ENCODE assay signal across 17 mouse cellular contexts in the genomic region with DNA sequence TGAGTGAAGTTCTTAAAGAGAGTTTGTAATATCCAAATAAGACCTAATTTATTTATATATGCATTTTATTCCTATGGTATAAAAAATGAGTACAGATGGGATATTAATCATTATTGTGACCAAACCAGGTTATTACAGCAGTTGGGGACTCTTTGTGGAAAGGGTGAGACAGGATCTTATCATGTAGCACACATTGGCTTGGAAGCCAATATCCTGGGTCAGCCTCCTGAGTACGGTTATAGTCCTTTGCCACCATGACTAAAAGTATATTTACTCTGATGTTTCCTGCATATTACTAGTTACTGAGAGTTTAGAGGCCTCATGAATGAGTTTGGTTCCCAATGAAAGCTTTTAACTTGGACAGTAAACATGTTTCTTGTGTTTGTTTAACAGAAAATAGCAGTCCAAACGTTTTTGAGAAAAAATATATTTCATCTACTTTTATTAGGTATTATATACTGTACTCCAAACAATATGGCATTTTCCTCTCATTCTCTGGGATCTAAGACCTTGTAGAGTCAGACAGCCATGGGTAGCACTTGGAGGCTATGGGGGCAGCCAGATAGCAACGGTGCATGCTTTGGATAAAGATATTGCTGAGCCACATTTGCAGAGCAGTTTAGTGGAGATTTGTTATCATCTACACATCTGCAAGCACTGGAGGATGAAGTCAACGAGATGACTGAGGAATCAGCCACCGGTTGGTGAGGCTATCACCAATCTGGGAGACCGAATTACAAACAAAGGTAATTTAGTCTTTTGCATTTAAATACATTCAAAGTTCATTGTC.
"Had no signal": no experiment of that assay in that cellular context is flagged by ENCODE, and none has a peak within 500 bp of the region (broad histone marks: within the 10 kb centered on the region; RNA-seq: fewer than 3 reads in every experiment).

No protein-coding gene starts in this region.

- H3K9ac ChIP-seq: kidney, embryonic 15.5 days; limb, embryonic 12.5 days; limb, embryonic 15.5 days had no signal

- ATAC-seq: intestine, postnatal 0 days had no signal

- H3K4me1 ChIP-seq: kidney, embryonic 15.5 days; limb, embryonic 12.5 days; limb, embryonic 15.5 days had no signal

- H3K27me3 ChIP-seq: kidney, embryonic 15.5 days; limb, embryonic 12.5 days; limb, embryonic 15.5 days had no signal

- H3K9me3 ChIP-seq: kidney, embryonic 15.5 days; limb, embryonic 12.5 days; limb, embryonic 15.5 days had no signal

- H3K36me3 ChIP-seq: kidney, embryonic 15.5 days; limb, embryonic 12.5 days; limb, embryonic 15.5 days had no signal

- DNase-seq: kidney, adult 2 months; kidney, postnatal 10 days; kidney, postnatal 36 days; left cerebral cortex, postnatal 4 days; lung, adult 2 months; lung, postnatal 14 days; lung, postnatal 4 days; midbrain, embryonic 14.5 days; right cerebral cortex, postnatal 14 days; right cerebral cortex, postnatal 4 days; thymus, adult 18-20 months; thymus, postnatal 36 days had no signal

- H3K4me2 ChIP-seq: kidney, embryonic 15.5 days; limb, embryonic 12.5 days; limb, embryonic 15.5 days; midbrain, embryonic 11.5 days had no signal

- H3K27ac ChIP-seq: kidney, embryonic 15.5 days; limb, embryonic 12.5 days; limb, embryonic 15.5 days had no signal

- H3K4me3 ChIP-seq: kidney, embryonic 15.5 days; limb, embryonic 12.5 days; limb, embryonic 15.5 days had no signal
